Comparison of ENCODE assay signal across 25 mouse cellular contexts in the genomic region with DNA sequence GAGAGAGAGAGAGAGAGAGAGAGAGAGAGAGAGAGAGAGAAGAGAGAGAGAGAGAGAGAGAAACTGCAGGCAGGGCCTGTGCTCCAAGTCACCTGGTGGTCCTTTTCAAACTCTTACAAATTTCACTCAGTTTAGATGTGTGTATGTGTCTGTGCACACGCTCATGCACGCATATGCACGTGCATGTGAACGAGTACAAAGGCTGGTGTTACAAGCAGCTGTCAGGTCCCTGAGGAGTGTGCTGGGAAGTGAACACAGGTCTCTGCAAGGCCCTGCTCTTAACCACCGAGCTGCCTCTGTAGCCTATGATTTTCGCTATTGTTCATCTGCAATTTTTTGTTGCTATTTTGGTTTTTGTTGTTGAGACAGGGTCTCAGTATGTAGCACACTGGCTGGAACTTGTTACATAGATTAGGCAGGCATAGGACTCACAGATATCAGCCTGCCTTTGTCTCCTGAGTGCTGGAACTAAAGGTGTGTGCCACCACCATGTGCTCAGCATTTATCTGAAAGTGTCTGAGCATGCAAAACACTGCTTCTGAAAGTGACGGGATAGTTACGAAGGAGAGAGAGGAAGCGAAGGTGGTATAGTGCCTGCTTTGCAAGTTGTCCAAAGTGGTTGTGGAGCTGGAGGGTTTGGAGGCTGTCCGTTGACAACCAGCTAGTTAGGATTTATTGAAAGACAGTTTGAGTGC. TPM values are rescaled to one million over a fixed set of nuclear protein-coding genes. Genes with fewer than 3 reads are reported as not detected.
DNase-seq lines count a peak whose midpoint lies in the region; ATAC-seq and TF ChIP-seq lines count a peak whose summit lies in the region.
"Had no signal": no experiment of that assay in that cellular context is flagged by ENCODE, and none has a peak within 500 bp of the region (broad histone marks: within the 10 kb centered on the region; RNA-seq: fewer than 3 reads in every experiment).

No protein-coding gene starts in this region.

- WGBS in heart, embryonic 13.5 days = 57% methylated on average over 10 of the region's 10 CpGs
- WGBS in olfactory bulb, adult 2 months = 55% methylated on average over 10 of the region's 10 CpGs

- no peak for TF ChIP-seq POLR2A in olfactory bulb, adult 2 months (IDR thresholded peaks at IDR 0.05; ENCODE audit: insufficient read depth, low read depth, low read length)

- 0 out of 2 replicates have a peak overlapping the region, but pooled peaks have one; percentile 0 for H3K9ac ChIP-seq in heart, embryonic 13.5 days
- H3K9ac ChIP-seq: embryonic facial prominence, embryonic 13.5 days; forebrain, postnatal 0 days; hindbrain, embryonic 12.5 days; hindbrain, embryonic 15.5 days had no signal

- no peak overlapping the region for H3K4me3 ChIP-seq in heart, embryonic 13.5 days
- no peak overlapping the region for H3K4me3 ChIP-seq in left cerebral cortex, adult 2 months
- H3K4me3 ChIP-seq in olfactory bulb, adult 2 months (ENCODE audit: insufficient read depth, low read depth, low read length) = no peak overlapping the region
- H3K4me3 ChIP-seq: embryonic facial prominence, embryonic 10.5 days; embryonic facial prominence, embryonic 13.5 days; erythroblast, embryonic 14.5 days; gastrocnemius, adult 2 months; hindbrain, embryonic 12.5 days; hindbrain, embryonic 15.5 days had no signal

- H3K27me3 ChIP-seq in heart, embryonic 13.5 days (replicated peaks) = no peaks in the 10 kb centered on the region
- H3K27me3 ChIP-seq: embryonic facial prominence, embryonic 13.5 days; hindbrain, embryonic 12.5 days; hindbrain, embryonic 15.5 days had no signal

- no peak for DNase-seq in heart, postnatal 14 days
- DNase-seq in left cerebral cortex, adult 2 months (ENCODE audit: extremely low spot score in 1 of 2, low spot score in 2 of 2) = no peak
- no peak for DNase-seq in left cerebral cortex, adult 9 months (ENCODE audit: low spot score in 2 of 2)
- DNase-seq in urinary bladder, postnatal 14 days (ENCODE audit: low spot score) = no peak
- DNase-seq: adrenal gland, adult 8-10 months; adrenal gland, postnatal 25 days; cerebellum, adult 11-12 months; cerebellum, adult 8-10 months; cerebellum, postnatal 10 days; cerebellum, postnatal 36 days; embryo, embryonic 11 days; forebrain, postnatal 0 days; gastrocnemius, adult 2 months; gastrocnemius, postnatal 14 days; heart, adult 11 months had no signal

- ATAC-seq in heart, embryonic 13.5 days (ENCODE audit: extremely low read depth, insufficient number of reproducible peaks, low FRiP score, low TSS enrichment) = no peak
- ATAC-seq: activated CD4-positive, CD25-positive, alpha-beta regulatory T cell, adult 4 months; CD4-positive, CD25-positive, alpha-beta regulatory T cell, adult 4 months; forebrain, embryonic 14.5 days; forebrain, postnatal 0 days had no signal

- intact Hi-C loops in heart, postnatal 14 days (cut with DNase I) = no loop called here
- intact Hi-C loops in left cerebral cortex, adult 2 months (cut with DNase I) = no loop called here

- peaks cover 48% of the 10 kb centered on the region for H3K4me1 ChIP-seq in heart, embryonic 13.5 days
- H3K4me1 ChIP-seq in olfactory bulb, adult 2 months (ENCODE audit: control insufficient read depth, insufficient read depth, low read length) = peaks cover 52% of the 10 kb centered on the region

- H3K27ac ChIP-seq in heart, embryonic 13.5 days (replicated peaks) = peak overlapping the region; percentile 46; the same call in 1 of the 2 replicates
- H3K27ac ChIP-seq in left cerebral cortex, adult 2 months = peak overlapping the region; percentile 80; the same call in 1 of the 2 replicates
- H3K27ac ChIP-seq in olfactory bulb, adult 2 months (ENCODE audit: insufficient read depth, low read depth, low read length) = peak overlapping the region; percentile 92
- H3K27ac ChIP-seq: embryonic facial prominence, embryonic 10.5 days; embryonic facial prominence, embryonic 13.5 days; gastrocnemius, adult 2 months; hindbrain, embryonic 12.5 days had no signal

- TF ChIP-seq CTCF in left cerebral cortex, adult 2 months (IDR thresholded peaks at IDR 0.05) = no peak
- TF ChIP-seq CTCF in olfactory bulb, adult 2 months (IDR thresholded peaks at IDR 0.05; ENCODE audit: insufficient read depth, low read depth, low read length) = no peak

- no peak overlapping the region for H3K4me2 ChIP-seq in heart, embryonic 13.5 days
- H3K4me2 ChIP-seq: embryonic facial prominence, embryonic 13.5 days; hindbrain, embryonic 12.5 days; hindbrain, embryonic 15.5 days had no signal

- no peaks in the 10 kb centered on the region for H3K9me3 ChIP-seq in heart, embryonic 13.5 days
- H3K9me3 ChIP-seq: embryonic facial prominence, embryonic 10.5 days; embryonic facial prominence, embryonic 13.5 days; hindbrain, embryonic 12.5 days; hindbrain, embryonic 15.5 days had no signal

- no peaks in the 10 kb centered on the region for H3K36me3 ChIP-seq in heart, embryonic 13.5 days
- H3K36me3 ChIP-seq: embryonic facial prominence, embryonic 10.5 days; embryonic facial prominence, embryonic 13.5 days; hindbrain, embryonic 12.5 days; hindbrain, embryonic 15.5 days had no signal

RNA-seq across cellular contexts. Expression of gene Cdk5r1, which starts 20.5 kb away (rescaled TPM):
- 0.36 and 0.59 TPM in 2 replicates for polyA plus RNA-seq in heart, embryonic 13.5 days (2015; fragmentation: Nextera tagmentation; extraction: Ambion mirVana)
- 1 to 10 TPM in 1 of 2 experiments, under 1 TPM in 1; 0.98 to 1.1 TPM for total RNA-seq in heart, postnatal 14 days (2021)
- 100 to 1,000 TPM; 329 to 334 TPM for total RNA-seq in left cerebral cortex, adult 2 months (2021)
- 97.4 and 147 TPM in 2 replicates for polyA plus RNA-seq in olfactory bulb, adult 2 months (2012; ENCODE audit: insufficient read depth, insufficient read length, low replicate concordance, missing spikeins)

Comparison
In these comparisons a context has a peak if more than half of its experiments do, and no peak if none do; other contexts are left out.
1. RNA of gene Cdk5r1, which starts 20.5 kb away (total RNA-seq): 329 to 334 TPM in left cerebral cortex, adult 2 months; 0.98 to 1.1 TPM in heart, postnatal 14 days; every median in the first group is over 100 times any median in the second.
2. Peak in every context shown above with its lines, with median percentiles within 50 percentile points of each other: H3K27ac ChIP-seq.